Mouse (Mus musculus): Measurements from ENCODE around the gene Gm2012.
"Not testable (repeated sequence)": the region's sequence is repeated elsewhere in the genome, so short reads cannot be mapped to it uniquely, and the experiment has no call there.

Gm2012 gene

GRCm38 (mm10) chrX:26231255-26231654 lies at the start of gene Gm2012:
TSS of gene Gm2012 (minus strand) at chrX:26231355.
- not testable (repeated sequence) for DNase-seq (ENCODE audit: low read depth, low spot score)

- not testable (repeated sequence) for DNase-seq (ENCODE audit: low read depth, low spot score)
Observed at GRCm38 (mm10) chrX:26159146-26159545, 72.0 kb downstream of the Gm2012 start.

Data from R1 (cell line).